Mouse (Mus musculus) effector memory CD4-positive, alpha-beta T cell, adult 7 months (primary cell): ENCODE data around the gene Gpr171. TPM values are rescaled to one million over a fixed set of nuclear protein-coding genes. Genes with fewer than 3 reads are reported as not detected.

Source experiments
- polyA plus RNA-seq: library from polyadenylated mRNA; unstranded; fragments of 100-300 nt; shearing (Covaris generic); gene quantifications from one replicate; pipeline ENCODE4 v1.2.1, GENCODE M21; 2017

The Gpr171 gene
- 103 TPM for polyA plus RNA-seq

GRCm38 (mm10) chr3:59101218-59101986 is at the start of gene Gpr171:
Gene Gpr171 (minus strand): TSS chr3:59101821.

Other genes starting within 250 kb of the Gpr171 start
- not detected for gene Clrn1, start 216.5 kb downstream of the Gpr171 start, polyA plus RNA-seq
- 3.6 TPM for gene Med12l, start 96.0 kb downstream of the Gpr171 start, polyA plus RNA-seq
- 2.9 TPM for gene P2ry14, start 51.8 kb upstream of the Gpr171 start, polyA plus RNA-seq
- gene Gpr87, start 93.3 kb upstream of the Gpr171 start, polyA plus RNA-seq: 0.76 TPM
- gene P2ry13, start 109.1 kb upstream of the Gpr171 start, polyA plus RNA-seq: 0.20 TPM
- gene P2ry12, start 161.1 kb upstream of the Gpr171 start, polyA plus RNA-seq: 0.67 TPM
- not detected for gene Igsf10, start 242.6 kb upstream of the Gpr171 start, polyA plus RNA-seq